Mouse (Mus musculus) MEL (cell line): ENCODE data around the gene Slx1b. TPM values are rescaled to one million over a fixed set of nuclear protein-coding genes. Genes with fewer than 3 reads are reported as not detected.

Experiments
- DNase-seq: peaks from one replicate; pipeline ENCODE4 v3.0.0; 2011; ENCODE audit warnings: low read depth, low spot score
- H3K27ac ChIP-seq: 2 replicates; pipeline ENCODE4 v1.5.1; 2012; ENCODE audit warnings: low read depth, mild to moderate bottlenecking, control low read depth, low read length, moderate library complexity; ENCODE audit not compliant: control insufficient read depth
- H3K27me3 ChIP-seq, 2 experiments: fragments of 150-350 bp in 1 of 2; sonication (generic) in 1 of 2; 2 replicates each; pipeline ENCODE4 v1.6.1; 2012; ENCODE audit warnings: low read length in 2 of 2, mild to moderate bottlenecking in 2 of 2, improper control_type of control experiment in 1 of 2, moderate library complexity in 1 of 2; ENCODE audit not compliant: insufficient read depth in 2 of 2, control insufficient read depth in 1 of 2
- H3K36me3 ChIP-seq, 2 experiments: 2 replicates each; pipeline ENCODE4 v1.6.1; 2012 to 2014; ENCODE audit warnings: low read length in 2 of 2, improper control_type of control experiment in 1 of 2, inconsistent platforms in 1 of 2, mild to moderate bottlenecking in 1 of 2; ENCODE audit not compliant: insufficient read depth in 2 of 2, control insufficient read depth in 1 of 2
- H3K4me1 ChIP-seq, 2 experiments: fragments of 150-350 bp in 1 of 2; sonication (generic) in 1 of 2; 2 replicates each; pipeline ENCODE4 v1.6.1; 2012; ENCODE audit warnings: low read length in 2 of 2, improper control_type of control experiment in 1 of 2, mild to moderate bottlenecking in 1 of 2; ENCODE audit not compliant: insufficient read depth in 2 of 2, control insufficient read depth in 1 of 2
- H3K4me3 ChIP-seq, 2 experiments: fragments of 150-350 bp in 1 of 2; sonication (generic) in 1 of 2; 2 replicates each; pipeline ENCODE4 v1.5.1; 2012; ENCODE audit warnings: low read depth in 2 of 2, low read length in 2 of 2, mild to moderate bottlenecking in 2 of 2, moderate library complexity in 2 of 2, control low read depth in 1 of 2, improper control_type of control experiment in 1 of 2; ENCODE audit not compliant: control insufficient read depth in 1 of 2, insufficient read depth in 1 of 2
- H3K79me2 ChIP-seq: 2 replicates; pipeline ENCODE4 v1.6.1; 2012; ENCODE audit warnings: mild to moderate bottlenecking, low read length, moderate library complexity; ENCODE audit not compliant: control insufficient read depth, poor library complexity, insufficient read depth
- H3K9ac ChIP-seq: 2 replicates; pipeline ENCODE4 v1.6.1; 2012; ENCODE audit warnings: low read depth, mild to moderate bottlenecking, control low read depth, low read length, moderate library complexity; ENCODE audit not compliant: control insufficient read depth, poor library complexity, severe bottlenecking
- H3K9me3 ChIP-seq: fragments of 150-350 bp; sonication (generic); replicated peaks from 2 replicates; pipeline ENCODE4 v1.6.1; 2012; ENCODE audit warnings: mild to moderate bottlenecking, low read length, improper control_type of control experiment, moderate library complexity; ENCODE audit not compliant: insufficient read depth
- BHLHE40 ChIP-seq: IDR thresholded peaks from 2 replicates; pipeline ENCODE4 v1.6.1; 2012; ENCODE audit warnings: low read depth, mild to moderate bottlenecking, inconsistent platforms, low read length, improper control_type of control experiment, borderline replicate concordance
- CHD1 ChIP-seq: IDR thresholded peaks from 2 replicates; pipeline ENCODE4 v1.6.1; 2012; ENCODE audit warnings: low read depth, mild to moderate bottlenecking, inconsistent platforms, low read length, improper control_type of control experiment
- CHD2 ChIP-seq: IDR thresholded peaks from 2 replicates; pipeline ENCODE4 v1.6.1; 2011; ENCODE audit warnings: low read length, improper control_type of control experiment
- E2F4 ChIP-seq: IDR thresholded peaks from 2 replicates; pipeline ENCODE4 v1.6.1; 2011; ENCODE audit warnings: low read depth, low read length, improper control_type of control experiment, borderline replicate concordance
- EP300 ChIP-seq, 2 experiments: IDR thresholded peaks; 2 replicates each; pipeline ENCODE4 v1.6.1; 2011; ENCODE audit warnings: improper control_type of control experiment in 2 of 2, low read length in 2 of 2, low read depth in 1 of 2, mild to moderate bottlenecking in 1 of 2
- ETS1 ChIP-seq: IDR thresholded peaks from 2 replicates; pipeline ENCODE4 v1.6.1; 2012; ENCODE audit warnings: low read depth, mild to moderate bottlenecking, inconsistent platforms, low read length, improper control_type of control experiment, moderate library complexity
- GATA1 ChIP-seq: IDR thresholded peaks from 2 replicates; pipeline ENCODE4 v1.6.1; 2011; ENCODE audit warnings: low read depth, low read length, improper control_type of control experiment
- HCFC1 ChIP-seq: IDR thresholded peaks from 2 replicates; pipeline ENCODE4 v1.6.1; 2012; ENCODE audit warnings: low read depth, mild to moderate bottlenecking, inconsistent platforms, low read length, improper control_type of control experiment, moderate library complexity
- JUND ChIP-seq: IDR thresholded peaks from 2 replicates; pipeline ENCODE4 v1.6.1; 2011; ENCODE audit warnings: low read depth, mild to moderate bottlenecking, improper control_type of control experiment, low read length
- KAT2A ChIP-seq: conservative IDR thresholded peaks from 2 replicates; pipeline ENCODE4 v1.6.1; 2012; ENCODE audit warnings: low read depth, low read length, improper control_type of control experiment, inconsistent platforms
- MAFK ChIP-seq: IDR thresholded peaks from 2 replicates; pipeline ENCODE4 v1.6.1; 2011; ENCODE audit warnings: low read depth, mild to moderate bottlenecking, low read length, improper control_type of control experiment, borderline replicate concordance
- MAZ ChIP-seq: IDR thresholded peaks from 2 replicates; pipeline ENCODE4 v1.6.1; 2012; ENCODE audit warnings: low read depth, mild to moderate bottlenecking, inconsistent platforms, low read length, improper control_type of control experiment
- MEF2A ChIP-seq: IDR thresholded peaks from 2 replicates; pipeline ENCODE4 v1.6.1; 2014; ENCODE audit warnings: low read depth, mild to moderate bottlenecking, inconsistent platforms, low read length, improper control_type of control experiment; ENCODE audit not compliant: poor library complexity, insufficient replicate concordance, severe bottlenecking; ENCODE audit errors: extremely low read depth
- MXI1 ChIP-seq: IDR thresholded peaks from 2 replicates; pipeline ENCODE4 v1.6.1; 2011; ENCODE audit warnings: mild to moderate bottlenecking, low read depth, low read length, improper control_type of control experiment
- MYC ChIP-seq: IDR thresholded peaks from 2 replicates; pipeline ENCODE4 v1.6.1; 2011; ENCODE audit warnings: low read depth, mild to moderate bottlenecking, low read length, improper control_type of control experiment, moderate library complexity
- NRF1 ChIP-seq: IDR thresholded peaks from 2 replicates; pipeline ENCODE4 v1.6.1; 2014; ENCODE audit warnings: low read depth, mild to moderate bottlenecking, inconsistent platforms, low read length, improper control_type of control experiment, moderate library complexity; ENCODE audit not compliant: poor library complexity, insufficient read depth, severe bottlenecking
- POLR2AphosphoS5 ChIP-seq: IDR thresholded peaks from 2 replicates; pipeline ENCODE4 v1.6.1; 2012; ENCODE audit warnings: low read depth, borderline replicate concordance, mild to moderate bottlenecking, inconsistent platforms, low read length, moderate library complexity, mixed read lengths
- RCOR1 ChIP-seq: IDR thresholded peaks from 2 replicates; pipeline ENCODE4 v1.6.1; 2012; ENCODE audit warnings: low read depth, mild to moderate bottlenecking, inconsistent platforms, low read length, improper control_type of control experiment
- SIN3A ChIP-seq: IDR thresholded peaks from 2 replicates; pipeline ENCODE4 v1.6.1; 2012; ENCODE audit warnings: low read length, improper control_type of control experiment, inconsistent platforms
- TAL1 ChIP-seq: IDR thresholded peaks from 2 replicates; pipeline ENCODE4 v1.6.1; 2012; ENCODE audit warnings: mild to moderate bottlenecking, inconsistent platforms, low read length, moderate library complexity, mixed read lengths
- TCF12 ChIP-seq: IDR thresholded peaks from 2 replicates; pipeline ENCODE4 v1.6.1; 2014; ENCODE audit warnings: low read depth, mild to moderate bottlenecking, inconsistent platforms, low read length, improper control_type of control experiment, moderate library complexity
- UBTF ChIP-seq: IDR thresholded peaks from 2 replicates; pipeline ENCODE4 v1.6.1; 2012; ENCODE audit warnings: low read depth, mild to moderate bottlenecking, inconsistent platforms, low read length, improper control_type of control experiment, moderate library complexity, borderline replicate concordance; ENCODE audit not compliant: insufficient read depth
- USF1 ChIP-seq: IDR thresholded peaks from 2 replicates; pipeline ENCODE4 v1.6.1; 2014; ENCODE audit warnings: low read depth, mild to moderate bottlenecking, inconsistent platforms, low read length, improper control_type of control experiment, moderate library complexity
- ZC3H11A ChIP-seq: IDR thresholded peaks from 2 replicates; pipeline ENCODE4 v1.6.1; 2012; ENCODE audit warnings: low read depth, mild to moderate bottlenecking, inconsistent platforms, low read length, improper control_type of control experiment
- ZKSCAN1 ChIP-seq: IDR thresholded peaks from 2 replicates; pipeline ENCODE4 v1.6.1; 2012; ENCODE audit warnings: low read depth, mild to moderate bottlenecking, inconsistent platforms, low read length, improper control_type of control experiment, moderate library complexity
- ZMIZ1 ChIP-seq: IDR thresholded peaks from 2 replicates; pipeline ENCODE4 v1.6.1; 2012; ENCODE audit warnings: low read depth, mild to moderate bottlenecking, inconsistent platforms, low read length, improper control_type of control experiment, moderate library complexity
- ZNF384 ChIP-seq: IDR thresholded peaks from 2 replicates; pipeline ENCODE4 v1.6.1; 2012; ENCODE audit warnings: low read depth, mild to moderate bottlenecking, inconsistent platforms, low read length, improper control_type of control experiment
- polyA plus RNA-seq, 2 experiments: library from polyadenylated mRNA; stranded (reverse) in 1 of 2; unstranded in 1 of 2; fragments of >175 nt in 1 of 2; fragments of >200 nt in 1 of 2; gene quantifications; 2 replicates each; pipeline versions ENCODE4 v1.2.1 to v1.2.4; 2012; ENCODE audit warnings: low replicate concordance in 2 of 2, low read depth in 1 of 2; ENCODE audit not compliant: insufficient read length in 2 of 2, insufficient read depth in 1 of 2, missing spikeins in 1 of 2
- total RNA-seq: library from RNA; depleted of rRNA; stranded (reverse); fragments of 300-350 nt; gene quantifications from 2 replicates; pipeline ENCODE4 v1.2.3, GENCODE M21; 2012

Slx1b gene
- total and polyA plus RNA-seq, 3 experiments, result 4.6 to 10.2 TPM; not detected in 1

GRCm38 (mm10) chr7:126653991-126654390 is 41.6 kb downstream of the Slx1b start (continued):
- no peak for TF ChIP-seq KAT2A

DNA sequence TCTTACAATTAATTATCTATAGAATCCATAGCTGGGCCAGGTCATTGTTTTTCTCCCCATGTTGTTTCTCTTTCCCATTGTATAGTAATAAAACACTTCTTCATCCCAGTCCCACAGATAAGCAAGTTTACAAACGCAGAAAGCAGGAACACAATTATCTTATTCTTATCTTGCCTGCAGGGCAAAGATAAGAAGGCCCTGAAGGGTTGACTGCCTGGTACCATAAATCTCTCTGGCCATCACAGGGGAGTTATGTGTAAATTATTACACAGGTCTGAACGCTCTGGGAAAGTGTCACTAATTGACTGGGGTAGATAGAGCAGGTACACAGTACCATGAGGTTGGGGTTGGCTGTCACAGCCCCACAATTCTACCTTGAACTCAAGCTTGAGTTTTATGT is 44.7 kb downstream of the Slx1b start:
- peak overlapping the region; percentile 49 for H3K27ac ChIP-seq
- peaks cover 18 to 23% of the 10 kb centered on the region in 2 experiments; a peak in 3 of 4 replicates for H3K4me1 ChIP-seq
- no peaks in the 10 kb centered on the region for H3K27me3 ChIP-seq
- peaks cover 6% of the 10 kb centered on the region for H3K79me2 ChIP-seq
- peak; percentile 56 for DNase-seq
- no peak overlapping the region for H3K9ac ChIP-seq
- no peaks in the 10 kb centered on the region for H3K9me3 ChIP-seq
- peak; percentile 62; the same call in 1 of the 2 replicates for TF ChIP-seq MYC
- TF ChIP-seq MAFK, result peak; percentile 84
- TF ChIP-seq KAT2A, result 0 out of 2 replicates have a peak, but pooled peaks have one; percentile 40
- peak; percentile 68 for TF ChIP-seq ZMIZ1
- peak; percentile 60 for TF ChIP-seq HCFC1
- TF ChIP-seq EP300 (IDR thresholded peaks at IDR 0.05; ENCODE audit: low read depth in 1 of 2, low read length in 2 of 2), result peak; percentile 93 to 97
- peak; percentile 97 for TF ChIP-seq RCOR1
- TF ChIP-seq ETS1, result peak; percentile 95
- TF ChIP-seq CHD2, result peak; percentile 50; the same call in 1 of the 2 replicates
- no peak for TF ChIP-seq CHD1
- no peak for TF ChIP-seq E2F4
- TF ChIP-seq JUND, result 0 out of 2 replicates have a peak, but pooled peaks have one; percentile 40
- TF ChIP-seq POLR2AphosphoS5, result no peak
- no peak for TF ChIP-seq UBTF
- TF ChIP-seq TCF12, result peak; percentile 97
- 0 out of 2 replicates have a peak, but pooled peaks have one; percentile 55 for TF ChIP-seq MAZ
- peak; percentile 93 for TF ChIP-seq SIN3A
- 0 out of 2 replicates have a peak, but pooled peaks have one; percentile 30 for TF ChIP-seq MEF2A
- peak; percentile 74 for TF ChIP-seq MXI1
- peak; percentile 46; the same call in 1 of the 2 replicates for TF ChIP-seq ZNF384
- peak; percentile 66 for TF ChIP-seq TAL1
- peak; percentile 100 for TF ChIP-seq GATA1
- peak; percentile 33; the same call in 1 of the 2 replicates for TF ChIP-seq ZC3H11A
- TF ChIP-seq NRF1, result no peak
- TF ChIP-seq ZKSCAN1, result no peak
- peak; percentile 68; the same call in 1 of the 2 replicates for TF ChIP-seq BHLHE40
- TF ChIP-seq USF1, result 0 out of 2 replicates have a peak, but pooled peaks have one; percentile 23
- H3K4me3 ChIP-seq, result no peak overlapping the region
- H3K36me3 ChIP-seq, result peaks cover 0 to 29% of the 10 kb centered on the region in 2 experiments; a peak in 2 of 4 replicates
